Mouse (Mus musculus) neural tube, embryonic 11.5 days (tissue): ENCODE measurements at regions not wholly inside any gene's neighbourhood (a gene's known extent, or its start where the extent isn't known, plus 50 kb on each side); places are given as distances from the start of the nearest gene placed in this dataset.
A peak's percentile ranks its signal among the peaks of the same experiment; 100 is the strongest.

ENCODE experiments used
- ATAC-seq: fragments of 200-750 bp; cut with Nextera tagmentation; 2 replicates; pipeline ENCODE4 v1.8.0; 2017; ENCODE audit warnings: moderate number of reproducible peaks, mild to moderate bottlenecking, moderate TSS enrichment, moderate library complexity; ENCODE audit not compliant: insufficient read depth, low FRiP score, low TSS enrichment
- DNase-seq: peaks from one replicate; pipeline ENCODE4 v3.0.0-alpha.2; 2015; ENCODE audit warnings: low spot score
- H3K27ac ChIP-seq: fragments of 300-500 bp; sonication (generic); 2 replicates; pipeline ENCODE4 v1.5.1; 2014; ENCODE audit warnings: low read depth, mild to moderate bottlenecking, low read length
- H3K27me3 ChIP-seq: fragments of 300-500 bp; sonication (generic); 2 replicates; pipeline ENCODE4 v1.6.1; 2014; ENCODE audit warnings: mild to moderate bottlenecking, low read length, mixed read lengths; ENCODE audit not compliant: control insufficient read depth, insufficient read depth
- H3K36me3 ChIP-seq: fragments of 300-500 bp; sonication (generic); 2 replicates; pipeline ENCODE4 v1.6.1; 2014; ENCODE audit warnings: mild to moderate bottlenecking, low read length, moderate library complexity, mixed read lengths; ENCODE audit not compliant: control insufficient read depth, insufficient read depth
- H3K4me1 ChIP-seq: fragments of 300-500 bp; sonication (generic); 2 replicates; pipeline ENCODE4 v1.6.1; 2014; ENCODE audit warnings: low read length, mixed read lengths; ENCODE audit not compliant: control insufficient read depth, insufficient read depth
- H3K4me2 ChIP-seq: fragments of 300-500 bp; sonication (generic); 2 replicates; pipeline ENCODE4 v1.6.1; 2014; ENCODE audit warnings: low read depth, mild to moderate bottlenecking, moderate library complexity
- H3K4me3 ChIP-seq: fragments of 300-500 bp; sonication (generic); 2 replicates; pipeline ENCODE4 v1.5.1; 2014; ENCODE audit warnings: low read depth, low read length
- H3K9ac ChIP-seq: fragments of 300-500 bp; sonication (generic); 2 replicates; pipeline ENCODE4 v1.6.1; 2014; ENCODE audit warnings: mild to moderate bottlenecking, low read length
- H3K9me3 ChIP-seq: fragments of 300-500 bp; sonication (generic); 2 replicates; pipeline ENCODE4 v1.6.1; 2016; ENCODE audit warnings: low read length; ENCODE audit not compliant: control insufficient read depth
- WGBS: fragments of 180-500 bp; shearing (Covaris S2); extraction: QIAGEN DNeasy Blood & Tissue Kit; methylation state at CpG from one replicate; pipeline ENCODE4 v1.1.7; 2014; 5-methylcytosine and 5-hydroxymethylcytosine counted together

DNA sequence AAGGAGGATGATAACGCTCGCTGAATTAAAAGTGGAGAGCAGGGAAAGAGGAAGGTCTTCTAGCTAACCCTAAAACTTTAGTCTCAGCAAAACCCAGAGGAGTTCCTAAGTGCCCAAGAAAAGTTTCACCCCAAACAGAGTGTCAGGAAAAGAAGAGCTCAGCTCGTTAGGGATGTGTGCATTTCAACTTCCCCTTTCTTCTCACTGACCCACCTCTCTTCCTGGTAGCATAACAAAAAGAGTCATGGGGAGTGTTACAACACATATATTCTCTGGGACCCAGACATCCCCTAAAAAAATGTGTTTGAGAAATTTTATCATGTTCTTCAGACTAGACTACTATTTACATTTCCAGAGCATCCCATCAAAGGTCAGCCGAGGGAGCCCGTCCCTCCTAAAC, 432.6 kb downstream of the Mctp2 start:
- 91% methylated on average over 5 of the region's 5 CpGs for WGBS
- ATAC-seq, result no peak

DNA sequence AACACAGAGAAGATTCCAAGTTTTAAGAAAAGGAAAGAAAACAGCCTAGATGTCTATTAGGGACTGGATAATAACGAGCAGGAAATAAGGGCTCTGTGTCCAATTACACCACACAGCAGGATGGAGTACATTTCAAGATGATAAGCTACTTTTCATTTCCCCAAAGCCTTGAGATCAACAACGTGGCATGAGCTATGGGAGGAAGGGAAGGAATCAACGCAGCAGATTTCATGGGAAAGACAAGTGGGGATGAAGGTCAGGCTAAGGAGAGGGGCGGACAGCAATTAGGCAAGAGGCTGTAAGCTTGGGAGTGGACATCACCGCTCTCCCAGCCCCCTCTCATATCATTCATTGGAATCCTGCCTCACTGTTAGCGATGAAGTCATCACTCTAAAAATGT, 433.5 kb downstream of the Mctp2 start:
- ATAC-seq, result no peak
- WGBS, result 87% methylated on average over 6 of the region's 6 CpGs
- H3K4me3 ChIP-seq, result no peak overlapping the region

More for the DNA sequence above, 432.6 kb downstream of the Mctp2 start:
- no peaks in the 10 kb centered on the region for H3K27me3 ChIP-seq
- H3K4me1 ChIP-seq, result no peaks in the 10 kb centered on the region
- DNase-seq, result no peak
- H3K27ac ChIP-seq, result no peak overlapping the region
- H3K4me2 ChIP-seq, result no peak overlapping the region
- no peaks in the 10 kb centered on the region for H3K36me3 ChIP-seq
- H3K9me3 ChIP-seq, result no peaks in the 10 kb centered on the region
- H3K4me3 ChIP-seq, result no peak overlapping the region
- no peak overlapping the region for H3K9ac ChIP-seq

DNA sequence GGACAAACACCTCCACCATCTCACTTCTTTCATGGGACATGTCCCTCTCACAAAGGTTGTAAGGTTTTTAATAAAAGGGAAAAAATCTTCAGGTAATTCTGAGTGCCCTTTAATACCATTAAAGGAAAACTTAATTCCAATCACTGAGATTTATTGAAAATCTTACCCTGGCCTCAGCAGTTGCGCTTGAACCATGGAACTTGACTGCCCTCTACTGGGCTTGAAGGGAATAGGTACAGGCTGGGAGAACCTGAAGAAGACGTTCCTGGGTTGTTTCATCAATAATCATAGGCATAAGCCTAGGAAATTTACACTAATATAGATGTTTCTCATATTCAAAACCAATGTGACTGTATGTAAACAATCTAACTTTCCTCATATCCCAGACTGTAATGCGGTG, 439.3 kb downstream of the Mctp2 start:
- Histone ChIP-seq H3K27me3 (no peaks in the 10 kb centered on the region), H3K4me1 (peaks cover 6% of the 10 kb centered on the region), H3K4me2 (no peak overlapping the region), H3K9ac (no peak overlapping the region), H3K9me3 (no peaks in the 10 kb centered on the region), H3K36me3 (no peaks in the 10 kb centered on the region), H3K4me3 (no peak overlapping the region), H3K27ac (no peak overlapping the region)
- ATAC-seq, result no peak; the same call in 1 of the 2 replicates
- peak; percentile 44 for DNase-seq
- 11% methylated on average over 3 of the region's 3 CpGs for WGBS

More for the DNA sequence above, 433.5 kb downstream of the Mctp2 start:
- no peak overlapping the region for H3K9ac ChIP-seq
- no peaks in the 10 kb centered on the region for H3K9me3 ChIP-seq
- no peak for DNase-seq
- H3K36me3 ChIP-seq, result no peaks in the 10 kb centered on the region
- no peak overlapping the region for H3K4me2 ChIP-seq
- H3K27ac ChIP-seq, result no peak overlapping the region
- no peaks in the 10 kb centered on the region for H3K27me3 ChIP-seq
- H3K4me1 ChIP-seq, result no peaks in the 10 kb centered on the region

DNA sequence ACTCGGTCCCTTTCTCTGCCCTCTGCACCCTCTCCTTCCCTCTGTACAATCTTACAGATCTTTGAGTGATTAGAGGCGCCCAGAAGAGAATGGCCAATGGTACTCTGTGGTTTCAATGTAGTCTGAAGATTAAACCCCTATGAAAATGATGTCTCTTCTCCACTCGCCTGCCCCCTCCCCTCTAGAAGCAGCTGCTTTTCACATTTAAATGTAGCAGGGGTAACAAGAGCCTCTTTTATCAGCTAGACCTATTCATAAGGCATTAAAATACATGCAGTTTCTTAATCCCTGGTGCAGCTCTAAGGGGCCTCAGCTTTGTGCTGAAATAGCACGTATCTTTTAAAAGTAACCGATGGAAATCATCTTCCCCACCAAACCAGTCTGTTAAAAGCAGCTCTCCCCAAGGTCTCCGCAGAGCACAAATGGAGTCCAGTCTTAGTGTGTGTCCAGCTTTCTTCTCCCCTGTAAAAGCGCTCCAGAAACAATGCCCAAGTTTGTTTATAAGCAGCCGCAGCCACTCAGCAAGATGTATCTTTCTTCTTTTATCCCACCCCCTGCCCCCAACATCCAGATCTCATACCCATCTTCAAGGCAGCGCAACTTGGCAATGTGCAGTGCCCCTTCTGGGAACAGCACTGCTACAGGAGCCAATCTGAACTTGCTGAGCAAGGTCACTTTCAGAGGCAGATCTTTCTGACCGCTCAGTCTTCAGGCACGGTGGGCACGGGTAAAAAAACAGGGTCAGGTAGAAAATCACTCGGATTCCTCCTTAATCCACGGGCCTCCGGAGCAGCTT, 440.8 kb downstream of the Mctp2 start:
- no peak overlapping the region for H3K4me2 ChIP-seq
- H3K9ac ChIP-seq, result no peak overlapping the region
- peaks cover 6% of the 10 kb centered on the region for H3K4me1 ChIP-seq
- no peak overlapping the region for H3K27ac ChIP-seq
- H3K9me3 ChIP-seq, result no peaks in the 10 kb centered on the region
- no peaks in the 10 kb centered on the region for H3K36me3 ChIP-seq
- no peak overlapping the region for H3K4me3 ChIP-seq
- ATAC-seq, result no peak
- H3K27me3 ChIP-seq, result no peaks in the 10 kb centered on the region
- WGBS, result 41% methylated on average over 15 of the region's 15 CpGs
- DNase-seq, result no peak

DNA sequence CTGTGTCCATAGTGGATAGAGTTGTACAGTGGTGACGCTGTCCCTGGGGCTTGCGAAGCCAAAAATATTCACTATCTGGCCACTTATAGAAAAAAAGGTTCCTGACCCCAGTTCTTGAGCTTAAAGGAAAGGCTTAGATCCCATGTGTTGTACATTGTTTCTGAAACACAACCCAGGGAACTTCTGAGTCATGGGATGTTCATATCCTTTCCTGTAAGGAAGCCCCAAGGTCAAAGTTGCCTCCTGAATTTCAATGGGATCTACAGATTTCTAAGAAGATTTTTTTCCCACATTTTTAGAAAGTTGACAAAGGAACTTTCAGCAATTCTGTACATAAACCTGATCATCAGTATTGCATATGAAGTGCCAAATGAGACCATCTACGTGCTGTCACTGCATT, 453.5 kb downstream of the Mctp2 start:
- Histone ChIP-seq H3K4me3 (no peak overlapping the region), H3K27me3 (no peaks in the 10 kb centered on the region), H3K27ac (no peak overlapping the region), H3K9me3 (no peaks in the 10 kb centered on the region), H3K9ac (no peak overlapping the region), H3K4me2 (no peak overlapping the region), H3K4me1 (no peaks in the 10 kb centered on the region), H3K36me3 (no peaks in the 10 kb centered on the region)
- no peak for ATAC-seq
- DNase-seq, result no peak
- WGBS, result 92% methylated on average over 3 of the region's 3 CpGs

DNA sequence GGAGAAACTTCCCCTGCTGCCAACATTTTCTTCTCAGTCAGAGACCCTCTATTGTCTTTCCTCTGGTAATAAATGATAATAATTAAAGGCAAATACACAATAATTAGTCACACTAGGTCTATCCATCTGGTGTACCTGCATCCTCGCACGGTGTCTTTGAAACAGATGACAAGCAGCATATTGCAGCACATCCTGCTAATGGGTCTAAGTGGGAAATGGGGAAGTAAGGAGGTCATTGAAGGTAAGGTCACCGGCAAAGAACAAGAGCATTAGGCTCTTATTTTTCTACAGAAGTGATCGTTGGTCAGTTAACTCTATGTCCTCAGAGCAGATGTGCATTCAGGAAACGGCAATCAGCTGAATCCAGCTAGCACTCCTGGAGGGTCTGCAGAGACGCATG, 457.2 kb downstream of the Mctp2 start:
- Histone ChIP-seq H3K36me3 (no peaks in the 10 kb centered on the region), H3K27ac (no peak overlapping the region), H3K4me1 (no peaks in the 10 kb centered on the region), H3K9me3 (no peaks in the 10 kb centered on the region), H3K27me3 (no peaks in the 10 kb centered on the region), H3K4me3 (no peak overlapping the region), H3K9ac (no peak overlapping the region), H3K4me2 (no peak overlapping the region)
- ATAC-seq, result no peak
- no peak for DNase-seq
- 81% methylated on average over 6 of the region's 6 CpGs for WGBS

DNA sequence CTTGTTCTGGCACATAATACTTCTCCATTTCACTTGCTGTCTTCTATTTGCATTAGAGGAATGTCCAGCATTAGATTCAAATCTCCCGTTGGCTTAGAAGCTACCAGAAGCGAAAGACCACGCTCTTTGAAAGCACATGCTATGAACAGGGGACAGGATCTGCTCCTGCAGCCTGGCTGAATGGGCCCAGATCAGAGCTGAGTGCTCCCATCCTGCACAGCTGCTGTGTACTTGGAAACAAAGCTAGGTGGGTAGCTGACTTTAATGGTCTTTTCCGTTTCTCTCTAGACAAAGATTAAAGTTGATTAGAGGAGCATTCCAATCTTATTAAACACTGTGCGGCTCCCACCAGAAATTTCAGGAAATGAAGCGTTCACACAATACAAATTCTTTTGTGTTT, 468.6 kb downstream of the Mctp2 start:
- Histone ChIP-seq H3K9ac (no peak overlapping the region), H3K9me3 (no peaks in the 10 kb centered on the region), H3K4me1 (no peaks in the 10 kb centered on the region), H3K27me3 (no peaks in the 10 kb centered on the region), H3K36me3 (no peaks in the 10 kb centered on the region), H3K4me3 (no peak overlapping the region), H3K4me2 (no peak overlapping the region), H3K27ac (no peak overlapping the region)
- no peak for ATAC-seq
- WGBS, result 87% methylated on average over 6 of the region's 6 CpGs
- no peak for DNase-seq

DNA sequence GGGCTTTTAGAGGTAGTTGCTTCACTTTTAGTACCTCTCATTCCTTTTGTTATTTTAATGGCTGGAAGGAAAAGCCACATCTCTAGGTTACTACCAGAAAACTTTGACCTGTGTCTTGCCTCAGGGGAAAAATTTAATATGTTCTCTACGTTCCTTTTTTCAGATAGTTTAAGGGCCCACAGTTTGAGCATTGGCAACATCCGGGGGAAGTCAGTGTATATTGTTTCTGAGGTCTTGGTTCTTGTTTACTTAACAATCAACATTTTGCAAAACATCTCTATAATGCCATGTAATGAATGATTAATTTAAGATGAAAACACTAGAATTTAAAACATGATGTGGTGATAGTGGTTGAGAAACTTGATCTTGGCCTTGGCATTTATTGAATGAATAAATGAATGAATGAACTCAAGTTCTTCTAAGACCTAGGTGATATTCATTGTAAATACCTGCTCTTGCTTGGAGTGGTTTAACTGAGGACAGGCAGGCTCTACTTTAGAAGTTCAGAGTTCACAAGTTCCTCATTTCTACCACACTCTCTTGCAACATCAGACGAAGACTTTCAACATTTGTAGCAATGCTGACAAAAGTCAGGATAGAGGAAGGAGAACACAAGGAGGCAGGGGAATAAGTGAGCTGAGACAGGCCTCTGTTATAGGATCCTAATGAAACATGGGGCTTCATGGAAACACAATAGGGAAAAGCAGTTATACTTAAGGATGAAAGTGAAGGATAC, 474.4 kb downstream of the Mctp2 start:
- no peaks in the 10 kb centered on the region for H3K4me1 ChIP-seq
- no peaks in the 10 kb centered on the region for H3K27me3 ChIP-seq
- H3K9ac ChIP-seq, result no peak overlapping the region
- no peaks in the 10 kb centered on the region for H3K36me3 ChIP-seq
- no peak overlapping the region for H3K4me2 ChIP-seq
- no peaks in the 10 kb centered on the region for H3K9me3 ChIP-seq
- no peak for DNase-seq
- H3K4me3 ChIP-seq, result no peak overlapping the region
- ATAC-seq, result no peak
- 80% methylated on average over 3 of the region's 3 CpGs for WGBS
- H3K27ac ChIP-seq, result no peak overlapping the region

DNA sequence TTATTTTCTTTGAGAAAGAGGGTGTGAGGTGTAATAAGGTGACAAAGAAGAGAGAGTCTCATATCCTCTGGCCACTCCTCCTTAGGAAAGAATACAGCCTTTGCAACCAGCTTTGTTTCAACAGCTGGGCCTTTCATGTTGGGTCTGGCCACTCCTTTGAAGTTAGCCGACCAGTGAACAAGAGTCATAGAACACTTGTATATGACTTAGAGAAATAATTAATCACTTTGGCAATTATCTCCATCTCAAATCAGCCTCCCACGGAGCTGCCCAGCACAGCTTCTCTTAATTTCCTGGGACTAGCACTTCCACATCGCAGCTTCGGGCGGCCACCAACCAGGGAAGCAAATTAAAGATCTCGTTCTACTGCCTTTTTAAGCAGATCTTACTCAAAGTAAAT, 476.8 kb downstream of the Mctp2 start:
- ATAC-seq (no peak), DNase-seq (peak; percentile 12)
- 17% methylated on average over 6 of the region's 6 CpGs for WGBS
- H3K27me3 ChIP-seq, result no peaks in the 10 kb centered on the region
- no peaks in the 10 kb centered on the region for H3K9me3 ChIP-seq
- no peaks in the 10 kb centered on the region for H3K36me3 ChIP-seq
- H3K9ac ChIP-seq, result no peak overlapping the region
- no peaks in the 10 kb centered on the region for H3K4me1 ChIP-seq
- no peak overlapping the region for H3K27ac ChIP-seq
- H3K4me3 ChIP-seq, result no peak overlapping the region
- no peak overlapping the region for H3K4me2 ChIP-seq
